ENCODE assay signal across 24 mouse cellular contexts in the genomic region with DNA sequence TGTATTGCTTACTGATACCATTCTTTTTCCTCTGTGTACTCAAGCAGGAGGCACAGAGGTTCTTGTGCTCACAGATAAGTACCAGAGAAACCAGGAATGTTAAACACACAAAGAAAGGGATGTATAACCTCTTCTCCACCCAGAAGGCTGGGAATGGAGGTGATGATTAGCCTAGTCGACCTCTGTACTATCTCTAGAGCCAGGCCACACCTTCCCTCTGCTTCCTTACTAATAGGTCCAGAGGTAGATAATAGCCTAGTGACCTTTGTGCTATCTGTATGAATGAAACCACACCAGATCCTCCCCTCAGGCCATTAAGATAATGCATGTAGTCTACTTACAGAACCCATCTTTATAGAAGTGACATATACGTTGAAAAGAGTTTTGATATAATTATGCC. TPM values are rescaled to one million over a fixed set of nuclear protein-coding genes. Genes with fewer than 3 reads are reported as not detected.
DNase-seq lines count a peak whose midpoint lies in the region; ATAC-seq and TF ChIP-seq lines count a peak whose summit lies in the region.
"Had no signal": no experiment of that assay in that cellular context is flagged by ENCODE, and none has a peak within 500 bp of the region (broad histone marks: within the 10 kb centered on the region; RNA-seq: fewer than 3 reads in every experiment).

No protein-coding gene starts in this region.

- peak; percentile 31 to 32 for DNase-seq in kidney, adult 8-10 months
- no peak for DNase-seq in kidney, postnatal 4 days
- DNase-seq in MEL-GATA-1-ER (ENCODE audit: extremely low read depth, low read depth): peak; percentile 8
- DNase-seq in intestine, embryonic 14.5 days (ENCODE audit: low spot score): no peak
- DNase-seq in hindbrain, embryonic 10.5 days (ENCODE audit: low spot score): no peak
- DNase-seq: adrenal gland, adult 8-10 months; cerebellum, adult 11 months; cerebellum, adult 8-10 months; cerebellum, postnatal 14 days; embryo, embryonic 11 days; gastrocnemius, postnatal 36 days; heart, adult 11 months; heart, postnatal 36 days had no signal

- TF ChIP-seq POLR2A in small intestine, adult 2 months (IDR thresholded peaks at IDR 0.05; ENCODE audit: low read depth, low read length): no peak

- no peaks in the 10 kb centered on the region for H3K36me3 ChIP-seq in intestine, embryonic 14.5 days (ENCODE audit: control insufficient read depth, insufficient read depth, low read length)
- no peaks in the 10 kb centered on the region for H3K36me3 ChIP-seq in small intestine, adult 2 months (ENCODE audit: control insufficient read depth, insufficient read depth, low read length)
- H3K36me3 ChIP-seq in midbrain, embryonic 15.5 days (replicated peaks): no peaks in the 10 kb centered on the region
- no peaks in the 10 kb centered on the region for H3K36me3 ChIP-seq in hindbrain, embryonic 10.5 days
- H3K36me3 ChIP-seq: embryonic facial prominence, embryonic 15.5 days; forebrain, embryonic 10.5 days; forebrain, embryonic 15.5 days; heart, embryonic 13.5 days; hindbrain, embryonic 13.5 days had no signal

- H3K9ac ChIP-seq in intestine, embryonic 14.5 days (ENCODE audit: low read length): no peak overlapping the region
- no peak overlapping the region for H3K9ac ChIP-seq in midbrain, embryonic 15.5 days
- H3K9ac ChIP-seq: embryonic facial prominence, embryonic 15.5 days; forebrain, embryonic 15.5 days; heart, embryonic 13.5 days; hindbrain, embryonic 13.5 days had no signal

- H3K4me2 ChIP-seq in intestine, embryonic 14.5 days (ENCODE audit: low read length): no peak overlapping the region
- H3K4me2 ChIP-seq in midbrain, embryonic 15.5 days: no peak overlapping the region
- H3K4me2 ChIP-seq: embryonic facial prominence, embryonic 15.5 days; forebrain, embryonic 15.5 days; heart, embryonic 13.5 days; hindbrain, embryonic 13.5 days had no signal

- no peaks in the 10 kb centered on the region for H3K9me3 ChIP-seq in intestine, embryonic 14.5 days (ENCODE audit: control insufficient read depth, low read length)
- no peaks in the 10 kb centered on the region for H3K9me3 ChIP-seq in midbrain, embryonic 15.5 days
- no peaks in the 10 kb centered on the region for H3K9me3 ChIP-seq in hindbrain, embryonic 10.5 days
- H3K9me3 ChIP-seq: embryonic facial prominence, embryonic 15.5 days; forebrain, embryonic 10.5 days; forebrain, embryonic 15.5 days; heart, embryonic 13.5 days; hindbrain, embryonic 13.5 days had no signal

- TF ChIP-seq CTCF in small intestine, adult 2 months (IDR thresholded peaks at IDR 0.05; ENCODE audit: extremely low read depth, insufficient read length, insufficient replicate concordance, low read depth, low read length): no peak

- peak; percentile 84 for ATAC-seq in intestine, embryonic 14.5 days (replicated peaks; ENCODE audit: low FRiP score, low TSS enrichment, low read depth)
- ATAC-seq in midbrain, embryonic 15.5 days (replicated peaks): no peak
- ATAC-seq: forebrain, embryonic 15.5 days had no signal

- H3K27ac ChIP-seq in intestine, embryonic 14.5 days (ENCODE audit: low read depth): no peak overlapping the region
- H3K27ac ChIP-seq in small intestine, adult 2 months (ENCODE audit: insufficient read depth, low read depth, low read length): 0 out of 2 replicates have a peak overlapping the region, but pooled peaks have one; percentile 25
- no peak overlapping the region for H3K27ac ChIP-seq in midbrain, embryonic 15.5 days
- H3K27ac ChIP-seq in hindbrain, embryonic 10.5 days: no peak overlapping the region
- H3K27ac ChIP-seq: embryonic facial prominence, embryonic 15.5 days; forebrain, embryonic 10.5 days; forebrain, embryonic 15.5 days; heart, embryonic 13.5 days; hindbrain, embryonic 13.5 days had no signal

- H3K4me1 ChIP-seq in intestine, embryonic 14.5 days (replicated peaks; ENCODE audit: control insufficient read depth, insufficient read depth, low read length): no peaks in the 10 kb centered on the region
- H3K4me1 ChIP-seq in small intestine, adult 2 months (ENCODE audit: control insufficient read depth, insufficient read depth, insufficient read length, low read length): peaks cover 15% of the 10 kb centered on the region; the same call in 1 of the 2 replicates
- H3K4me1 ChIP-seq in midbrain, embryonic 15.5 days: no peaks in the 10 kb centered on the region
- no peaks in the 10 kb centered on the region; the same call in 1 of the 2 replicates for H3K4me1 ChIP-seq in hindbrain, embryonic 10.5 days (replicated peaks)
- H3K4me1 ChIP-seq: embryonic facial prominence, embryonic 15.5 days; heart, embryonic 13.5 days had no signal

- H3K4me3 ChIP-seq in intestine, embryonic 14.5 days (ENCODE audit: low read depth, low read length): no peak overlapping the region
- H3K4me3 ChIP-seq in small intestine, adult 2 months (ENCODE audit: low read depth, low read length): no peak overlapping the region
- no peak overlapping the region for H3K4me3 ChIP-seq in midbrain, embryonic 15.5 days
- no peak overlapping the region for H3K4me3 ChIP-seq in hindbrain, embryonic 10.5 days
- H3K4me3 ChIP-seq: embryonic facial prominence, embryonic 15.5 days; erythroblast, embryonic 14.5 days; forebrain, embryonic 10.5 days; forebrain, embryonic 15.5 days; heart, embryonic 13.5 days; hindbrain, embryonic 13.5 days had no signal

- WGBS in intestine, embryonic 14.5 days: 47% methylated on average over 2 of the region's 2 CpGs
- WGBS in small intestine, adult 2 months: 16% methylated on average over 2 of the region's 2 CpGs
- 68% methylated on average over 2 of the region's 2 CpGs for WGBS in midbrain, embryonic 15.5 days
- WGBS in hindbrain, embryonic 10.5 days: 65% methylated on average over 2 of the region's 2 CpGs

- H3K27me3 ChIP-seq in intestine, embryonic 14.5 days (replicated peaks; ENCODE audit: control insufficient read depth, insufficient read depth, low read length): no peaks in the 10 kb centered on the region
- H3K27me3 ChIP-seq in small intestine, adult 2 months (ENCODE audit: control insufficient read depth, insufficient read depth, low read length): no peaks in the 10 kb centered on the region
- no peaks in the 10 kb centered on the region for H3K27me3 ChIP-seq in midbrain, embryonic 15.5 days (replicated peaks)
- H3K27me3 ChIP-seq in hindbrain, embryonic 10.5 days (ENCODE audit: insufficient read depth, poor library complexity, severe bottlenecking): no peaks in the 10 kb centered on the region
- H3K27me3 ChIP-seq: CH12.LX; embryonic facial prominence, embryonic 15.5 days; forebrain, embryonic 15.5 days; heart, embryonic 13.5 days; hindbrain, embryonic 13.5 days had no signal

RNA-seq across cellular contexts. Expression of gene Rap2b, which starts 25.2 kb away (rescaled TPM):
- 9.0 and 9.2 TPM in 2 replicates for polyA plus RNA-seq in intestine, embryonic 14.5 days (2014; fragmentation: Nextera tagmentation; extraction: Ambion mirVana)
- 2.3 and 5.0 TPM in 2 replicates for polyA plus RNA-seq in small intestine, adult 2 months (2012; rRNA removed)
- polyA plus RNA-seq in midbrain, embryonic 15.5 days (2015; fragmentation: Nextera tagmentation; extraction: Ambion mirVana): 10.9 and 11.0 TPM in 2 replicates
- 10.8 and 11.6 TPM in 2 replicates for polyA plus RNA-seq in hindbrain, embryonic 10.5 days (2016; fragmentation: Nextera tagmentation; extraction: Ambion mirVana)

RNA-seq across cellular contexts. Expression of gene B430305J03Rik, which starts 29.5 kb away (rescaled TPM):
- not detected in 2 replicates for polyA plus RNA-seq in intestine, embryonic 14.5 days (2014; fragmentation: Nextera tagmentation; extraction: Ambion mirVana)
- 0.09 TPM in 1 of 2 replicates, not detected in the other for polyA plus RNA-seq in small intestine, adult 2 months (2012; rRNA removed)
- polyA plus RNA-seq in midbrain, embryonic 15.5 days (2015; fragmentation: Nextera tagmentation; extraction: Ambion mirVana): not detected in 2 replicates
- not detected in 2 replicates for polyA plus RNA-seq in hindbrain, embryonic 10.5 days (2016; fragmentation: Nextera tagmentation; extraction: Ambion mirVana)
- polyA plus RNA-seq: embryonic facial prominence, embryonic 11.5 days; embryonic facial prominence, embryonic 15.5 days; erythroblast, embryonic 14.5 days; forebrain, embryonic 10.5 days; forebrain, embryonic 15.5 days; heart, embryonic 13.5 days; heart, postnatal 0 days; hindbrain, embryonic 13.5 days had no signal

Comparison
In these comparisons a context has a peak if more than half of its experiments do, and no peak if none do; other contexts are left out.
1. DNase-seq: peak in kidney, adult 8-10 months (2 of 2) and MEL-GATA-1-ER (single experiment); none in kidney, postnatal 4 days (0 of 2), intestine, embryonic 14.5 days (single experiment) and hindbrain, embryonic 10.5 days (single experiment).